Mouse (Mus musculus): ENCODE measurements around the gene Adgrf5.

Gene Adgrf5

DNA sequence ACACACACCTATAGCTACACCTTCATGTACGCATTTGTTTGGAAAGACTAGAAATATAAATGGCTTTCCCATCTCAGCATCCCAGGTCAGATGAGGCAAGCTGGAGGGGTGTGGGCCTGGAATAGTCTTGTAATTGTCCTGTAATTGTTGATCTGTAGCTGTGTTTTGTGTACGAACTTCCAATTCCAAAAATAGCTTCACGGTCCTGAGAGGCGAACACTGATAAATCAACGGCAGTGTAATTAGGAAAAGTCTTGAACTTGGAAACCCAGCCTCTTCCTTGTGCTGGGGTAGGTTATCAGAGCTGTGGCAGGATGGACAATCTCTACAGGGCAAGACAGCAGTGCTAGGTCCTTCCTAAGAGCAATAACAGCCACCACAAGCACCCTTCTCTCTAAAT, 18.5 kb downstream of the Adgrf5 start:
- no peak for DNase-seq

DNA sequence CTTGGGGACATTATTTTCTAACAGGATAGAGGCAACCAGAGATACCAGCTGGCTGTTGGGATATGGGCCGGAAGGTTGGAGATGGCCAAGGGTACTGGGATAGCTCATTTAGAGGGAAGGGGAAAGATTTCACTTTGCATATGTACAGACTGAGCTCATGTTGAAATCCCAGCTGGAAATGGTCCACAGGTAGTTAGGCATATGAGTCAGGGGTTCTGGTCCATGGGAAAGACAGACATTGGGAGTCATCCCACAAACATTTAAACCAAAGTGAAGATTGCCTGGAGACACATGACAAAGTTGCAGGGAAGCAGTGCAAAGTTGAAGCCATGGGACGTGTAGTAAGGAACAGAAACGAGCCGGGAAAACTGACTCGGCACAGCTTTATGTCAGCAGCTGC, 26.1 kb downstream of the Adgrf5 start:
- DNase-seq: no peak

DNA sequence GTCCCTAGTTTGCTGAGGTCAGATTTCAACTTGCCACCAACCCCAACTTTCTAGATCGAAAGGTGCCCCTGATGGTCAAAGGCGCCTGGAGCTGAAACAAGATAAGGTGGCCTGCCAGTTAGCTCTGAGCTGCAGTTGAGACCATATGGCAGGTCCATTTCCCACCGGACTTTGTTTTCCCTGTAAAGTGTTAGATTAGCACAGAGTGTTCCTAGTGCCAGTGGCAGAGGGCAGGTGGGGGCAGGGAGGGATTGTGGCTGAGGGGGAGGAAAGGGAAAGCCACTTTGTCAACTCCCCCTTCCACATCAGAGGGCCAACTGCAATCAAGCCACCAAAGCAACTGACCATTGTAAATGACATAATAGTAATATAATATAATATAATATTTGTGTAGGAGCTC, 26.9 kb downstream of the Adgrf5 start:
- no peak for DNase-seq

- DNase-seq: no peak
Measured at GRCm38 (mm10) chr17:43389256-43389655, 29.0 kb downstream of the Adgrf5 start.

DNA sequence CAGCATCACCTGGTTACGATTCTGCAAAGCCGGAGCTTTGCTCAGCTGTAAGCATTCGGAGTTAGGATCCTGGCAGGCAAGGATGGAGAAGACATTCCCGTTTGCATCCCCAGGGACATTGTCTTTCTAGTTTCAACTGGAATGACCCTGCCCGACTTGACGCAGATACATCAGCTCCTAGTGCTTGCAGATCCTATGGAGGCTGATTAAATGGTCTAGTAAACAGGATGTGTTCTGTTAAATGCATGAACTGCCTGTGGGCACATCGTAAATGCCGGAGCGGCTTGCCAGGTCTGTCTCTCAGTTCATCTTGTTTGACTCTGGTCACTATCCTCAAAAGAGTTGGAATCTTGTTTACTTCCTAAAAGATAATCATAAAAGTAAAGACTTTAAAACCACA, 31.9 kb downstream of the Adgrf5 start:
- DNase-seq: no peak

GRCm38 (mm10) chr17:43393669-43394068, 33.4 kb downstream of the Adgrf5 start:
- DNase-seq: no peak

DNA sequence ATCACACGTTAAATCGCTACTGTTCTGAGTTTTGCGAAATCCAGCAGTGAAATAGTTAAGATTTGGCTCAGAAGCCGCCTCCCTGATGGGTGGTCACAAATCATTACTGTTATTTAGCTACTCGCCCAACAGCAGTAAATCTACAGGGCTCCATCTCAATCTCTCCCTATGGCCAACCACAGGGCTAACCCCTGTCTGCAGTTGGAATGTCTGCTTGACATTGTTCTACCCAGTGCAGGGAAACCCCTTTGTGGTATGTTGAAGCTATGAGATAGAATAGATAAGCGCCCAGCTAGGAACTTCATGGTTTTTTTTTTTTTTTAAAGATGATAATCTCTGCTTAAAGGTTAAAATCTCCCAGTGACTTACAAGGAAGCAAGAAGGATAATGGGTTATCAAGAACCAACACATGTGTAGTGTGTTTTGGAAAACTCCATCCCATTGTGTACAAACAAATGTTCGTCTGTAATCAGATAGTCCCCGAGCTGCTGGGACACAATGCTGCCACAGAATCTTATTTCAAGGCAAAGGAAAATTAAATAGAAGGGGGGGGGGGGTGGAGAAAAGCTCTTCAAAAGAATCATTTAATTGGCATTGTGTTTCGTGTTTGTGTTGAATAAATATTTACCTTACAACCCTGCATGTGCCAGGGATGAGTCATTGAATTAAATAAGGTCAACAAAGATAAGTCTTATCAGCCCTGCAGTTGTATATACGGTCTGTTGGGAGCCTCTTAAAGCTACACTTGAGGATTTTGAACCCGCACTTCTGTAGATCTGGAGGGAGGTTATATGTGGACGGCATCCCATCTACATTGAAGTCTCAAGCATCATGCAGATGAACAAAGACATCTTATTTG, 35.4 kb downstream of the Adgrf5 start:
- no peak for DNase-seq

GRCm38 (mm10) chr17:43398612-43399011, 38.4 kb downstream of the Adgrf5 start:
- no peak for DNase-seq

- no peak for DNase-seq
Measured at GRCm38 (mm10) chr17:43399151-43399550, 38.9 kb downstream of the Adgrf5 start.

GRCm38 (mm10) chr17:43400483-43400882, 40.2 kb downstream of the Adgrf5 start:
- DNase-seq: no peak

- DNase-seq: no peak
Measured at GRCm38 (mm10) chr17:43403851-43404250, 43.6 kb downstream of the Adgrf5 start.

DNA sequence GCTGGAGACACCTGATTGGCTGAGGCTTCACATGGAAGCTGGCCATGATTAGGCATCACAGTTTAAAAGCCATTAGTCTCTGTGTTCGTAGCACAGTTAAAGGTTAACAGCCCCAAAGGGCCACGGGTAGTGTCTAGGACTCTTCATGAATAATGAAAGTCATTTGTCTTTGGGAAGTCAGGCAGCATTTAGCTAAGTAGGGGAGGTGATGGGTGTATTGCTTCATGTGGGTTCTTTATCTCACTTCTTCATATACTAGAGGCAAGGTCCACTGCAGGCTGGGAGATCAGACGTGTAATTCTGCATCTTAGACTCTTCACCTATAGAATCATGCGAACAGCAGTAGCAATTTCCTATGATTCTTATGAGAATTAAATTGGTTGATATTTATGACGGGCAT, 44.2 kb downstream of the Adgrf5 start:
- no peak for DNase-seq

GRCm38 (mm10) chr17:43406321-43406720, 46.1 kb downstream of the Adgrf5 start:
- no peak for DNase-seq

DNA sequence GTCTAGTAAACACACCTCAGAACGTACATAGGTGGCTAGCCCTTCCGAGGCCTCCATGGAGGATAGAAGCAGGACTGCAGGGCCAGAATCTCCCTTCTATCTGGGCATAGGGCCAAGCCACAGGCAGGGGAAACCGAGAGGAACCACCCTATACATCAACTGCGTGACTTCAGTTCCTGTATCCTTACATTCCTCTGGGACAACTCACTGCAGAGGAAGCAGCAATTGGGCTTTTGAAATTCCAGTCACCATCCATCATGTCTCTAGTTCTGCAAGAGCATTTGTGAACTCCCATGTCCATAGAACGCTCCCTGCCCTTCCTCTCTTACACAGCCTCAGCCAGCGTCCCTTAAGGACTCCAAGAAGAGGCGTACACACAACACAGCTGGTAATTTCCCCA, 47.3 kb downstream of the Adgrf5 start:
- DNase-seq: no peak

DNA sequence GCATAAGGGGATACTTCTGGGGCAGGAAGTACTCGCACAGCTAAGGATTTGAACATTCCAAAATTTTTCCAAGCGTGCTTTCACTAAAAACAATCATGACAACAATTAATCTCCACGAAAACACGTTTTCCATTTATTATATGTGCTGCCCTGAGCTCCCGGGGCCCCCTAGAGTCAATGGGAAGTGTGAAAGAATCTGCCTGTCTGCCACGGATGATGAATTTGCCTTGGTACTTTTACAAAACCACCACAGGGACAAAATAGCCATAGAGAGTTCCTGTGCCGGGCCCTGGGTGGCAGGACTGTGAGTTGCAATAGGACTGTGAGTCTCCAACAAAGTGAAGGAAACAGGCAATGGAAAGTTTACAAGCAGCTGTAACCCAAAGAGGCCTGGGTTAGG, 52.9 kb downstream of the Adgrf5 start:
- DNase-seq: no peak

DNA sequence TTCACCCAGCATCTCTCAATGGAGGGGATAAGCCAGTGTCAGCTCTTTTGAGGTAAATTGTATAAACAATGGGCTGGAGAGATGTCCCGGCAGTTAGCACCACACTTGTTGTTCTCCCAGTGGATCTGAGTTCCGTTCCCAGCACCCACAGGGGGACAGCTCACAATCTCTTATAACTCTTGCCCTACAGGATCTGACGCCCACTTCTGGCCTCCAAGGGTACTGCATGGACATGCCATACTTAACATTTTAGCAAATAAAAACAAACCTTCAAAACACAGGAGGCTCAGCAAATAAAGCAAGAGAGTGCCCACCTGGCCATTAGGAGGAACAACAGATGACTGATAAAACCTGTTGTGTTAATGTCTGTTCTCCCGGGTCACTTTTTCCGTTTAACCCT, 59.0 kb downstream of the Adgrf5 start:
- DNase-seq: no peak

- DNase-seq: no peak
Measured at GRCm38 (mm10) chr17:43420381-43420780, 60.1 kb downstream of the Adgrf5 start.

DNA sequence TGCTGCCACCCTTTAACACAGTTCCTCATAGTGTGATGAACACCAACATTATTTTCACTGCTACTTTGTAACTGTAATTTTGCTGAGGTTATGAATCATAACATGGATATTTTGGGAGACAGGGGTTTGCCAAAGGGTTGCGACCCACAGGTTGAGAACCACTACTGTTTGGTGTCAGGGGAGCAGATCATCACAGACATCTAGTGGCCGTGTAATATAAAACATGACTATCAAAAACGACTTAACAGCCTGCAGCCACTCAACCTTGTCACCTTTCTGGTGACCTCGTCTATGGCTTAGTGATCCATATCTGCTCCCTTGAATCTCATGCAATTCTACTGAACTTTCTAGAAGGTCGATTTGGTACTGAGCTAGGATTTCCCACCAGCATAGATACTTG, 63.7 kb downstream of the Adgrf5 start:
- DNase-seq: no peak

DNA sequence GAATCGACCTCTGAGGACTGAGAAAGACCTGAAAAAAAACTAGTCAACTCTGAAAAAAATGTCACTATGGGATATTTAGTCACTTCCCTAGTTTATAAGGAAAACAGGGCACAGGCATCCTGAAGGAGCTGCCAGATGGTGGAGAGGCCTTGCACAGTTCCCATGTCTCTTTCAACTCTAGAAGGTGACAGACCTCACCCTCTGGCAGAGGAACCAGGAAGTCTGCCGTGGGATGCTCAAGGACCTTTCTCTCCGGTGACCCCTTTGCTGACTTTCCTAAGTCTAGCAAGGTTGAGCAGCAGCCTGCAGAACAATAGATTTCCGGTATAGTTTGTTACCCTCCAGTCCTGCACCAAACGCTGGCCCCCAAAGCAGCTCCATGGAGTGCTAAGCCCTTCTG, 71.4 kb downstream of the Adgrf5 start:
- no peak for DNase-seq

- DNase-seq: no peak
Measured at GRCm38 (mm10) chr17:43434485-43434884, 74.2 kb downstream of the Adgrf5 start.

GRCm38 (mm10) chr17:43451216-43451615, 91.0 kb downstream of the Adgrf5 start:
- no peak for DNase-seq

DNA sequence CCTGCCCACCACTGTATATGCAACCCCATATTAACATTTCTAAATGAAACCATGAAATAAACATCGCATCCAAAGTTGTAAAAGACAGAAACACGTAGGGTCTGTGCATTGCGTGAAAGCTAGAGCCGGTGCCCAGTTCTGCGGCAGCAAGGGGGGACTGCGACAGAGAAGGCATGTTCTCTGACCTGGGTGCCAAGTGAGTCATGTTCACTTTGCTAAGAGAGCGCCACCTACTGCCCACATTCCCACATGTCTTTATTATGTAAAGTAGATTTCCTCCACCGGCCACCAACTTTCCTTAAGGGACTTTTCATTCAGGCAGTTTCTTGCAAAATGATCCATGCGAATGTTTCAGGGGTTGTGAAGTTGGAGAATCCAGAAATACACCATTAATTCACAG, 98.3 kb downstream of the Adgrf5 start:
- peak; percentile 62 for DNase-seq

DNA sequence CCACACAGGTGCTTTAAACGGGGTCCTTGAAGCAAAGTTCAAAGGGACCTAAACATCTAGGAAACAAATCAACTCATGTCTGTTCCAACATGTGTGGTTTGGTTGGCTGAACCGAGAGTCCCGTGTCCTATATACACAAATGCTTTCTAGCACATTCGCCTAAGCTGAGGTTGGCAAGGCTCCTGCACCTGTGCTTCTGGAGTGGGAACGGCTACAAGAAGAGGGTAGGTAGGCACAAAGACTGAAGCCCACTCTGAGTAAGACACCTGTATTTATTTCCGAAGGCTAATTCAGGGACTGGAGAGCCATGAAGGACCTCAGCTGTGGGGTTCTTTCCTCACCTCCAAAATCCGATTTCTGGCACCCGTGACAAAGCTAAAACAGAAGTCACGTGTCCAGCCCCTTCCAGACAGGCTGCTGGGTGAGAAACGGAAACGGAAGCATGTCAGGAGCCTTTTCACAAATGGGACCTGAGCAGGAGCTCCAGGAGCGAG, 99.5 kb downstream of the Adgrf5 start:
- no peak for DNase-seq

DNA sequence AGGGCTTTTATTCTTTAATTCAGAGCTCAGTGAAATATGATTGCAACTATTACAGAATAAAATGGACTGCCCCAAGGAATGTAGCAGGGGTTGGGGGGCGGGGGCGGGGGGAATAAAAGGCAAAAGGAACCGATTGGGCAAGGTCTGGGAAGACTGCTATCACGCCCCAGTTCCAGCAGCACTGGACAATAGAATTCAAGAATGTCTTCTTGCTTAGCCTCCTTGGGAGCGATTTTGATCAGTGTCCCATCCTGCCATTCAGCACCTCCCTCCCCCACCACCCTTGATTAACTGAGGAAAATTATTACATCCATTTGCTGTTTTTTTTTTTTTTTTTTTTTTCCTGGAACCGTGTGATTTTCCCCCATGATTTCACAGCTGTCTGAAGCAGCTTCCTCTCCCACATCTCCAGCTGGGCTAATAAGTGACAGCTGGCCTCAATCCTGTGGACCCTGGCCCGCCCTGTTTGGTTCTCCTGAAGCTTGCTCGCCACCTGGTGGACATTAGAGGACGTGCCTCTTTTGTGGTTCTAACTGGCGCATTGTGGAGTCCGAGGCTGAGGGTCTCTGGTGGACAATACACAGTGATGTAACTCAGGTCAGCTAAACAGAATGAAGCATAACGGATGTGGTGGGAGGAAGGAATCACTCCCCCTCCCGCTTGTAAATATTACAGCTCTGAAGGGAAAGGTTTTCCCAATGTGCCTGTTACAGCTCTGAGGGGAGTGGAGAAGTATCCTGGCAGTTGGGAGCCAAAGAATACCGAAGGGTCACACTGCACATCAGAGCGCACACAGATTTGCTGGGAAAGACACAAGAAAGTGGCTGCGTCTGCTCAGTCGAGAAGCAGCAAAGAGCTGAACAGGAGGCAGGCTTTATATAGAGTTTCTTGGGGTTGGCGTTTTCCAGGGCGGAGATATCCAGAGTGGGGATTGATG, 100.3 kb downstream of the Adgrf5 start:
- peak; percentile 54 for DNase-seq
